Mouse (Mus musculus) embryonic facial prominence, embryonic 14.5 days (tissue): ENCODE results near the gene Vmp1. TPM values are rescaled to one million over a fixed set of nuclear protein-coding genes. Genes with fewer than 3 reads are reported as not detected.

ENCODE experiments used
- ATAC-seq: fragments of 200-750 bp; cut with Nextera tagmentation; 2 replicates; pipeline ENCODE4 v1.8.0; 2017; ENCODE audit warnings: low read depth, moderate number of reproducible peaks, moderate TSS enrichment
- DNase-seq: peaks from one replicate; pipeline ENCODE4 v3.0.0-alpha.2; 2015; ENCODE audit warnings: low spot score
- H3K27ac ChIP-seq: fragments of 300-500 bp; sonication (generic); replicated peaks from 2 replicates; pipeline ENCODE4 v1.5.1; 2014; ENCODE audit warnings: low read depth, mild to moderate bottlenecking, low read length, moderate library complexity
- H3K27me3 ChIP-seq: fragments of 300-500 bp; sonication (generic); replicated peaks from 2 replicates; pipeline ENCODE4 v1.6.1; 2014; ENCODE audit warnings: low read length; ENCODE audit not compliant: control insufficient read depth, insufficient read depth
- H3K36me3 ChIP-seq: fragments of 300-500 bp; sonication (generic); 2 replicates; pipeline ENCODE4 v1.6.1; 2014; ENCODE audit warnings: low read length, mixed read lengths; ENCODE audit not compliant: control insufficient read depth, insufficient read depth
- H3K4me1 ChIP-seq: fragments of 300-500 bp; sonication (generic); 2 replicates; pipeline ENCODE4 v1.6.1; 2014; ENCODE audit warnings: antibody characterized with exemption, low read length; ENCODE audit not compliant: control insufficient read depth, insufficient read depth
- H3K4me2 ChIP-seq: fragments of 300-500 bp; sonication (generic); 2 replicates; pipeline ENCODE4 v1.6.1; 2014; ENCODE audit warnings: low read depth, mild to moderate bottlenecking, low read length, moderate library complexity, mixed read lengths
- H3K4me3 ChIP-seq: fragments of 300-500 bp; sonication (generic); 2 replicates; pipeline ENCODE4 v1.5.1; 2014; ENCODE audit warnings: low read depth, mild to moderate bottlenecking, low read length
- H3K9ac ChIP-seq: fragments of 300-500 bp; sonication (generic); 2 replicates; pipeline ENCODE4 v1.6.1; 2014; ENCODE audit warnings: low read depth, mild to moderate bottlenecking, low read length, moderate library complexity, mixed read lengths
- H3K9me3 ChIP-seq: fragments of 300-500 bp; sonication (generic); 2 replicates; pipeline ENCODE4 v1.6.1; 2016; ENCODE audit warnings: low read length; ENCODE audit not compliant: control insufficient read depth
- WGBS: fragments of 180-500 bp; shearing (Covaris S2); extraction: QIAGEN DNeasy Blood & Tissue Kit; methylation state at CpG from one replicate; pipeline ENCODE4 v1.1.7; 2014; 5-methylcytosine and 5-hydroxymethylcytosine counted together
- polyA plus RNA-seq: library from polyadenylated mRNA; unstranded; fragments of >200 nt; fragmentation: Nextera tagmentation; extraction: Ambion mirVana; gene quantifications from 2 replicates; pipeline ENCODE4 v1.2.1, GENCODE M21; 2014

The Vmp1 gene
- polyA plus RNA-seq, 1 experiment from 2014 or later = 86.6 TPM

DNA sequence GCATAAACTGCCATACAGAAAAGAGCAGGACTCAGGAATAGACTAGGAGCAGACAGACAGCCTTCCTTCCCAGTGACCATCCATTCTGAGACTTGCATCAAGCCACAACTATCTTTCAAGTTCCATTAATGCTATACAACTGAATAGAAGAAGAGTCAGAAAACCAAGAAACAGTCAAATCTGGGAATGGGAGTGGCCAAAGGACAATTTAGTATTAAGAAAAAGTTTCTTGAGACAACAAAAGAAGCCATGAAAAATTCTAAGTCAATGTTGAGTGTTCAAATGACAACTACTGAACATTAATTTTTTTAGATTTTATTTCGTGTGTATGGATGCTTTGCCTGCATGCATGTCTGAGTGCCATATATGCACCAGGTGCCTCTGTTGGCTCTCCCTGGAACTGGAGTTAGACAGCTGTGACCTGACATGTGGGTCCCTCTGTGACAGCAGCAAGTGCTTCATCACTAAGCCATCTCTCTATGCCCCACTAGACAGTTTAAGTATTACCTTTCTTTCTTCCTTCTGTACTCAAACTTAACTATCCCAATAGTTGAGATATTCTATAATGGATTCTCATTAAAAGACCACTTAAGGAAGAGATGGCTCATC lies 60.1 kb downstream of the Vmp1 start:
- H3K9ac ChIP-seq = no peak overlapping the region
- no peaks in the 10 kb centered on the region for H3K27me3 ChIP-seq
- H3K4me2 ChIP-seq = no peak overlapping the region
- peaks cover 8% of the 10 kb centered on the region; the same call in 1 of the 2 replicates for H3K4me1 ChIP-seq
- no peaks in the 10 kb centered on the region for H3K9me3 ChIP-seq
- no peaks in the 10 kb centered on the region for H3K36me3 ChIP-seq
- H3K27ac ChIP-seq = peak overlapping the region; percentile 2; the same call in 1 of the 2 replicates
- WGBS = 90% methylated on average over 1 of the region's 1 CpGs
- no peak for DNase-seq
- no peak overlapping the region for H3K4me3 ChIP-seq
- ATAC-seq = no peak

DNA sequence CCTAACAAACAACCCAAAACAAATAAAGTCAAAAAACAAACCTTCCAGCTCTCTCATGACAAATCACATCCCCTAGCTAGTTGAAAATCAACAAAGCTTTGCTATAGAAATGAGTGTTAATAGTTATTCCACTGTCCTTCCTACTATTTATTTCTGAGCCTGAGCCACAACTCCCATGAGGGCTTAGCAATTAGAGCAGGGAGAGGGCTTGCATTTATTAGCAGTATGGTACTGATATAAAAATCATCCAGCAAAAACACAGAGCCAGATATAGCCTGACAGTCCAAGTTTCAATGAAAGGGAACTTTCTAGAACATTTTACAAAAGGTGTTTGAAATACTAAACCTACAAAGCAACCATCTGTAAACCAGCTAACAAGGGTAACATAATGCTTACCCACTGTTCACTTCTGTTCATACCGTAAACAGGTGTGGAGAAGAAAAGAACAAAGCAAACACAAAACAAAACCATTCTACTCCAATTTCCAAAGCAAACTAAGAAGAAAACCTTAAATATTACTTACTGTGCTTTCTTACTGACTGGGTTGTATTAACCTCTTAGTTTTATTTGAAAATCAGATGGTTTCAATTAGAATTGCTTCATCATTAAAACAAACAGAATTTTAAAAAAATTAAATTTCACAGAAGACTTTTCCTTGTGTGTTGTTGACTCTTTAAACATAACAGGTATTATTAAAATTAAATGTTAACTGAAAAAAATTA lies 61.3 kb downstream of the Vmp1 start:
- Histone ChIP-seq H3K4me3 (no peak overlapping the region), H3K9ac (no peak overlapping the region), H3K27me3 (no peaks in the 10 kb centered on the region), H3K36me3 (no peaks in the 10 kb centered on the region), H3K9me3 (no peaks in the 10 kb centered on the region), H3K4me1 (peaks cover 8% of the 10 kb centered on the region; the same call in 1 of the 2 replicates), H3K4me2 (no peak overlapping the region), H3K27ac (no peak overlapping the region)
- 40% methylated on average over 1 of the region's 1 CpGs for WGBS
- no peak for DNase-seq
- ATAC-seq = peak; percentile 68; the same call in 1 of the 2 replicates

DNA sequence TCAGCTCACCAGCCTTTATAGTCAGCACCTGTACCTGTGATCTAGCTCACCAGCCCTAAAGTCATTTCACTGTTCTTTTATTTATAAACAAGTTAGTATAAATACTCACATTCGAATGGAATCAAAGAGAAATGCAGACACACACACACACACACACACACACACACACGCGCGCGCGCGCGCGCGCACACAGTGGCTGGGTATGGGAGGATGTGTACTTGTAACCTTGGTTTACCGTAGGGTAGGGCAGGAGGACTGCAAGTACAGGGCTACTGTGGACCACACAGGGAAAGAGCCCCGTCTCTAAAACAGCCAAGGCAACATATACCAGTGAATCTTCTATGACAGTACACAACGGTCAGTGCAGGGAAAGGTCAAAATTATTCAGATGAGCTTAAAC lies 62.5 kb downstream of the Vmp1 start:
- Histone ChIP-seq H3K9me3 (no peaks in the 10 kb centered on the region), H3K27ac (no peak overlapping the region), H3K36me3 (no peaks in the 10 kb centered on the region), H3K4me3 (no peak overlapping the region), H3K27me3 (no peaks in the 10 kb centered on the region), H3K4me2 (no peak overlapping the region), H3K4me1 (peaks cover 8% of the 10 kb centered on the region; the same call in 1 of the 2 replicates), H3K9ac (no peak overlapping the region)
- ATAC-seq (no peak), DNase-seq (no peak)
- WGBS = 93% methylated on average over 13 of the region's 13 CpGs

DNA sequence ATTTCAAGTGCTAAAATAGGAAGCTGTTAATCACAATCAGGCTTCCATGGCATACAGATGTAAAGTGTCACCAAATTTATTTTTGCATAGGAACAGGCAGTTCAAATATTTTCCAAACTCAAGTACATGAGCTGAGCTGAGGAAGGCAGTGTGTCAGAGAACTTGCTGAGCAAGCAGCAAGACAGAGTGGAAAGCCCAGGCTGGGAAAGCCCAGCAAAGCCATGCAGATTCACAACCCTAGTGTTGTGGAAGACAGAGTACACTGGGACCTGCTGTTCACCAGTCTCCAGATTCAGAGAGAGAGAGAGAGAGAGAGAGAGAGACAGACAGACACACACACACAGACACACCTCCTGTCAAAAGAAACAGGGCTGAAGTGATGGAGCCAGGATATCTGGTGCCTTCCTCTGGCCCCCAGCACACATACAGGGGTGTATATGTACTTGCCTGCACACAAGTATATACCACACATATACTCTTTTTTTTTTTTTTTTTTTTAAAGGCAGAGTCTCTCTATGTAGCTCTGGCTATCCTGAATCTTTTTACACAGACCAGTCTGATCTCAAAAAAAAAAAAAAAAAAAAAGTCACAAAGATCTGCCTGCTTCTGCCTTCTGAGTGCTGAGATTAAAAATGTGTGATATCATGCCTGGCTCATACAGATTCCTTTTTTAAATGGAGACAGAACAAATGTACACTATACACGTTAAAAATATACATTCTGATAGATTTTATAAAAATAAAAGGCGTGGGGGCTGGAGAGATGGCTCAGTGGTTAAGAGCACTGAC lies 64.9 kb downstream of the Vmp1 start:
- Histone ChIP-seq H3K27me3 (no peaks in the 10 kb centered on the region), H3K4me3 (no peak overlapping the region), H3K27ac (no peak overlapping the region), H3K9me3 (no peaks in the 10 kb centered on the region), H3K9ac (no peak overlapping the region), H3K4me1 (peaks cover 8% of the 10 kb centered on the region; the same call in 1 of the 2 replicates), H3K36me3 (no peaks in the 10 kb centered on the region), H3K4me2 (no peak overlapping the region)
- DNase-seq = no peak
- WGBS = 87% methylated on average over 2 of the region's 2 CpGs
- no peak for ATAC-seq

DNA sequence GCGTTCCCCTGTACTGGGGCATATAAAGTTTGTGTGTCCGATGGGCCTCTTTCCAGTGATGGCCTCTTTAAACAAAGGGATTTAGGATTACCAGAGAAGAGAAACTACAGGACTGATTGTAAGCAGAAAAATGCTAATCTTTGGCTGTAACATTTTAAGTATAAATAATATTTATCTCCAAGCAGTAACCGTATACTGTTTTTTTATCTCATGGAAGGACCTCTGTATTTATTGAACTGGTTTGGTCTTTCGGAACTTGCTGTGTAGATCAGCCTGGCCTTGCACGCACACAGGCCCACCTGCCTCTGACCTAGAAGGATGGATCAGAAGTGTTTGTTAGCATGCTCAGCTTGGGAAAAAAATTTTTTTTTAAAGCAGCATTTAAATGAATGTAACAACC lies 69.0 kb downstream of the Vmp1 start:
- no peak for ATAC-seq
- Histone ChIP-seq H3K9me3 (no peaks in the 10 kb centered on the region), H3K4me3 (no peak overlapping the region), H3K4me1 (no peaks in the 10 kb centered on the region), H3K36me3 (0 out of 2 replicates have a peak, but pooled peaks cover 6% of the 10 kb centered on the region), H3K27me3 (no peaks in the 10 kb centered on the region), H3K4me2 (no peak overlapping the region), H3K27ac (no peak overlapping the region; the same call in 1 of the 2 replicates), H3K9ac (no peak overlapping the region)
- no peak for DNase-seq
- WGBS = 84% methylated on average over 5 of the region's 5 CpGs

DNA sequence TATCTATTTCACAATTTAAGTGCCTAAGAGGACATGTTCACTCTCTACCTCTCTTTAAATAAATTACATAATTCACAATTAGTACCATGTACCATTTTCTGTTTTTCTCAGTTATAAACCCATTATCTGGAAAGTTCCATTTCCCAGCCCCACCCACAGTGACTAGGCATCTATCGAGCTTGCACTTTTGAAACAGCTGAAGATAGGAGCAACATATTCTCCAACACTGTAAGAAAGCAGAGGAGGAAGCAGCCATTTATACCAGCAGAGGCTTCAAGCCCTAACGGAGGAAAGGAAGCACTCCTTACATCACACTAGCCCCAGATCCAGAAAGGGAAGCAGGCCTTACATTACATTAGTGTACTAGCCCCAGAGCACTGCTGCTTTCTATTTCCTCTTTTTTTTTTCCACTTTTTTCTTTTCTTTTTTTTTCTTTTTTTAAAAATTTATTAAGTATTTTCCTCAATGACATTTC lies 69.5 kb downstream of the Vmp1 start:
- H3K9ac ChIP-seq = no peak overlapping the region
- WGBS = 77% methylated on average over 2 of the region's 2 CpGs
- H3K9me3 ChIP-seq = no peaks in the 10 kb centered on the region
- H3K36me3 ChIP-seq = 0 out of 2 replicates have a peak, but pooled peaks cover 6% of the 10 kb centered on the region
- DNase-seq (no peak), ATAC-seq (no peak)
- H3K27me3 ChIP-seq = no peaks in the 10 kb centered on the region
- no peak overlapping the region for H3K27ac ChIP-seq
- no peak overlapping the region for H3K4me3 ChIP-seq
- H3K4me1 ChIP-seq = no peaks in the 10 kb centered on the region
- no peak overlapping the region for H3K4me2 ChIP-seq

DNA sequence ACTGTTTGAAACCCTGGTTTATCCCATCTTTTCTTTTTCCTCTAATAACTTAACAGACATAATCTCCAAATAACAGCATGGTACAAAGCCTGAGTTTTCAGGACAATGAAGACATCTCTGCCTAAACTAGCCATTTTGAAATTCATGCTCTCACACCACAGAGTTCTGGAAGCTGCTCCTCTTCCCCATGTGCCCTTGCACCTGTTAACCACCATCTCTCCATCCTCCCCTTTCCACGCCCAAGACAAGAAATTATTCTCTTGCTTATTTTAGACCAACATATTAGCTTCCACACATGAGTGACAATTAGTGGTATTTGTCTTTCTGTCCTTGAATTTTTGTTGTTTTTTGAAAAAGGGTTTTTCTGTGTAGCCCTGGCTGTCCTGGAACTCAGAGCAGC lies 71.6 kb downstream of the Vmp1 start:
- H3K36me3 ChIP-seq = 0 out of 2 replicates have a peak, but pooled peaks cover 6% of the 10 kb centered on the region
- H3K4me2 ChIP-seq = no peak overlapping the region
- 94% methylated on average over 1 of the region's 1 CpGs for WGBS
- no peaks in the 10 kb centered on the region for H3K9me3 ChIP-seq
- H3K27me3 ChIP-seq = no peaks in the 10 kb centered on the region
- ATAC-seq (no peak), DNase-seq (no peak)
- H3K27ac ChIP-seq = no peak overlapping the region
- no peaks in the 10 kb centered on the region for H3K4me1 ChIP-seq
- H3K4me3 ChIP-seq = no peak overlapping the region
- no peak overlapping the region for H3K9ac ChIP-seq

DNA sequence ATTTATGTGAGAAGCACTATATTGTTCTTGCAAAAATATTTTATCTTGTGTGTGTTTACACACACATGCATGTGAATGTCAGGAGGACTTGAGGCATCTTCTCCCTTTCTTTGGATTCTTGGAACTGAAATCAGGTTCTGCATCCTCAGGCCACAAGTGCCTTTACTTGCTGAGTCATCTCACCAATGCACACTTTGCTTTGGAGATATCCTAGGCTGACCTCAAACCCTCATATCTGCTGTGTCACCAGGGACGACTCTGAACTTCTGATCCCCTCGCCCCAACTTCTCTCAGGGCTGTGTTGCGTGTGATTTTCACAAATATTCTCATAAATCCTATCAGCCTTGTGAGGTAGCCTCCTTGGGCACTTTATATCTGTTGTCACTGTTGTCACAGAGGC lies 73.4 kb downstream of the Vmp1 start:
- Histone ChIP-seq H3K4me1 (no peaks in the 10 kb centered on the region), H3K27me3 (no peaks in the 10 kb centered on the region), H3K4me2 (no peak overlapping the region), H3K27ac (no peak overlapping the region), H3K9ac (no peak overlapping the region), H3K36me3 (peaks cover 18% of the 10 kb centered on the region), H3K4me3 (no peak overlapping the region), H3K9me3 (no peaks in the 10 kb centered on the region)
- 88% methylated on average over 3 of the region's 3 CpGs for WGBS
- no peak for DNase-seq
- ATAC-seq = no peak
